Mouse (Mus musculus) testis, postnatal 14 days (tissue): ENCODE results near the gene Acbd4.

Experiments used
- DNase-seq: peaks from one replicate; pipeline ENCODE4 v3.0.0; 2021; ENCODE audit warnings: low spot score

Acbd4 gene

GRCm38 (mm10) chr11:103093306-103093705 lies 8.2 kb upstream of the Acbd4 start:
- no peak for DNase-seq

DNA sequence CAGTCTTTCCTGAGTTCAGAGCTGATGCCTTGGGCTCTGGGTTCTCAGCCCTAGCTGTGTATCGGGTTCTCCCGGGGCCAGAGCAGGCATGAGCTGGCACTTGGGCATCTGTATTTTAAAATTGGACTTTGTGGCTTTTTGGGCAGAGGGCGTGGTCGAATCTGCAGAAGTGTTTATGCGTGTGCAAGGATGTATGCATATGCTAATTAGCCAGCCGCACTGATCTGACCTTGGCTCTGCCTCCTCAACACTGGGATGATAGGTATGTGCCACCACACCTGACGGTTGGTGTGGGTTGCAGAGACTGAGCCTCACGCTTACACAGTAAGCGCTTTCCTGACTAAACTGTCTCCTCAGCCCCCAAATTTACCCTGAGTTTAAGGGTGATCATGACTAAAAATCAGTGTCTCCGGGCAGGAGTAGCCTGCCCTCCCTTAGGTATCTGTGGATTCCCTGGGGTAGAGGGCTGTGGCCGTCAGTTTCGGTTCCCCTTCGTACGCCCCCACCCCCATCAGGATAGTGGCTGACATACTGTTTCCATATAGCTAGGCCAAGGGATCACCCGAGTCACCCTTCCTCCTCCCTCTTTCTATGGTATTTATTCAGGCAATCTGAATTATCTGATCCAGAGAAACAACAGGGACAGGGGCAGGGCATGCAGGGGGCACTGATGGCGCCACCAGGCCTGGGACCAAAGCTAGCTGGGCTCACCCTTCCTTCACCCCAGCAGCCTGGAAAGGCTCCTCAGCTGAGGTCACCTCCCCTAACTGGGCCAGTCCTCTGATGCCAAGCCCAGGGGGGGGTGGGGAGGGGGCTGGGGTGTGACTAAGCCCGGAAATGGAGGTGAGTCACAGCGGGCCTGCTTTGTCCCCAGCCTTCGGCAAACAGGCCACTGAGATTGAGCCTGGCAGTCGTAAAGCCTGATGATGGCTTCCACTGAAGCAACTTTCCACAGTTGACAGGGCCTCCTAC lies 7.3 kb upstream of the Acbd4 start:
- DNase-seq: no peak

- no peak for DNase-seq
Observed at GRCm38 (mm10) chr11:103095107-103095670, 6.3 kb upstream of the Acbd4 start.

- no peak for DNase-seq
Observed at GRCm38 (mm10) chr11:103095801-103096200, 5.7 kb upstream of the Acbd4 start.

- no peak for DNase-seq
Observed at GRCm38 (mm10) chr11:103096979-103097894, 4.2 kb upstream of the Acbd4 start.

- peak; percentile 55 for DNase-seq
Observed at GRCm38 (mm10) chr11:103098531-103099190, 2.8 kb upstream of the Acbd4 start.

- DNase-seq: no peak
Observed at GRCm38 (mm10) chr11:103099352-103099940, 2.0 kb upstream of the Acbd4 start.

DNA sequence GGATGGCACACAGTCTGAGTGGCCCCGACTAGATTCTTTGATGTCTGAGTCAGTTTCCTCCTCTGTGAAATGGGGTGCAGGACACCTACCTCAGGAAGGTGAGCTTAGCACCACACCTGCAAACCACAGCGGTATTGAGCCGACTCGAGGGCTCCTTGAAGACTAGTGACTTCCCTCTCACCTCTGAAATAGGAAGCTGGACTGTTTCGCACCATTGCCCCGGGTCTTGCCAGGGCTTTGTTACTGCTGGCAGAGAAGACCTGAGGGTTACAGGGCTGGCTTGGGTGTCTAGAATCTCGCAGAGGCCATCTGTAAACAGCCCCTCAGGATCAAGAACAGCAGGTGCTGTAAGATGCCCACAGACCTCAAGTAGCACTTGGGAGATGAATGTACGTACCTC lies 1.1 kb upstream of the Acbd4 start:
- DNase-seq: no peak

DNA sequence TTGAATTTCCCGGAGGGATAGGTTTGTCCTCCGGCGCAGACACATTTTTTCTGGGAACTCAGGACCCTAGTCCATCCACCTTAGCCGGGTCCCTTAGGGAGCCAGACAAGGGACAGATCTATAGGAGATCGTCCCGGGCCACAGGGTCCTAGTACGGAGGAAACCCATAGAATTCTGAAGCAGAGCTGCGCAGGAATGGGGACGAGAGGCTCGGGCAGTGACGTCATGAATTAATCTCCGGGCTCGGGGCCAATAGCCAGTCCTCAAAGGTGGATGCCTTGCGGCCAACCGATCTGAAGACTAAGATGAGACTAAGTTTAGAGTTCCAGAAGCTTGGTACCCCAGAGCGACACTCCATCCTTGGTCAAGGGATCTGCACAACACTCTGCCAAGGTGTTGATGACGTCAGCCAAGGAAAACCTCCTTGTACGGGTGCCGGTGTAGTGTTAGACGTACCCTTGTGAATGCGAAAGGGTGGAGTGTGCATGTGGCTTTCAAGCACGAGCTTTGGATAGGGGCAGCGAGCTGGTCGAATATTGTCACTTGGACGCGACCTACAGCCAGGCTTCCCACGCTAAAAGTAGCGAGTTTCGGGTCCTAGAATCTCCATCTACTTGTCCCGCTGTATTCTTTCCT lies 502 bp downstream of the Acbd4 start:
- peak; percentile 61 for DNase-seq

GRCm38 (mm10) chr11:103102725-103103349 lies 1.4 kb downstream of the Acbd4 start:
- peak; percentile 91 for DNase-seq

DNA sequence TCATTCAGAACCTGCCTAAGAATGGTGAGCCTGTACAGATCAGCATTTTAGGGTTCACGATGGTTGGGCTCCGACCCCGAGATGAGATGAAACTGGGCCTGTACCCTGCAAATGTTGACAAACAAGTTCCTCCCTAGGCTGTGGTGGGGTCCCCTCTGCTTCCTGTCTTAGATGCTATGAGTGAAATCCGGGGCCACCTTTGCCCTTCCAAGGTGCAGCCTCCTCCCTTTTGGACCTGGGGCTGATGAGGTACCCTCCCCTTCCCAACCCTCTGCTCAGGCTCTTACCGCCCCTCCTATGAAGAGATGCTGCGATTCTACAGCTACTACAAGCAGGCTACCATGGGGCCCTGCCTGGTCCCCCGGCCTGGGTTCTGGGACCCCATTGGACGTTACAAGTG lies 2.1 kb downstream of the Acbd4 start:
- DNase-seq: no peak

GRCm38 (mm10) chr11:103104469-103104868 lies 3.0 kb downstream of the Acbd4 start:
- DNase-seq: no peak

GRCm38 (mm10) chr11:103105180-103105725 lies 3.8 kb downstream of the Acbd4 start:
- no peak for DNase-seq

DNA sequence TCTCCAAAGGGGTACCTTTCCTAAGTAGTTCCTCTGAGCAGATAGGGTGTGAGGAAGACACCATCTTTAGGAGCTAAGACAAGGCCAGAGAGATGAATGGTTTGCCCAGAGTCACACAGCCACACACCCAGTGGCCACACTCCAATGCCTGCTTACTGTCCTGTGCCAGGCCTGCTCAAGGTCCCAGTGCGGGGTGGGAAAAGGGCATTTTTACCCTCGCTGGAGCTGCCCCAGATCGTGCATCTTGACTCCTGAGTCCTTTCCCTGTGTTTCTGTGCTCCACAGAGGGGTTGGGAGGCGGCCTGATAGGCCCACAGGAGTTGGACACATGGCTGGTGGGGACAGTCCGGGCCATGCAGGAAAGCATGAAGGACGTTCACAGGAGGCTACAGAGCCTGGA lies 4.3 kb downstream of the Acbd4 start:
- DNase-seq: no peak

- DNase-seq: no peak
Observed at GRCm38 (mm10) chr11:103106386-103106785, 4.9 kb downstream of the Acbd4 start.

DNA sequence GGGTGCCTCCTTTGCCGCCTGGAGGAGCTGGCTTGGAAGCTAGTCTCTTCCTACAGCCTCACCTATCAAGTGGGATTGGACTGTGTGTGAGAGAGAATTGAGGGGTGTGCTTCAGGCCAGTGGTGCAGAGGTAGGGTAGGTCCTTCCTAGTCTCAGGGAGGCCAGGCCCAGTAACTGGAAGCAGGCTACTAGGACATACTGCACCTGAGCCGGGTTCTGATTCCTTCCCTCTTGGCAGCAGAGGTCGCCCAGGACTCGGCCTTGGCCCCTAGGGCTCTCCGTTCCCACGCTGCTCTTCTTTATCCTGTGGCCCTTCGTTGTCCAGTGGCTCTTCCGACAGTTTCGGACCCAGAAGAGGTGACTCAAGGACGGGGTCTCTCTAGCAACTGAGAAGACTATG lies 9.8 kb downstream of the Acbd4 start:
- DNase-seq: peak; percentile 51

DNA sequence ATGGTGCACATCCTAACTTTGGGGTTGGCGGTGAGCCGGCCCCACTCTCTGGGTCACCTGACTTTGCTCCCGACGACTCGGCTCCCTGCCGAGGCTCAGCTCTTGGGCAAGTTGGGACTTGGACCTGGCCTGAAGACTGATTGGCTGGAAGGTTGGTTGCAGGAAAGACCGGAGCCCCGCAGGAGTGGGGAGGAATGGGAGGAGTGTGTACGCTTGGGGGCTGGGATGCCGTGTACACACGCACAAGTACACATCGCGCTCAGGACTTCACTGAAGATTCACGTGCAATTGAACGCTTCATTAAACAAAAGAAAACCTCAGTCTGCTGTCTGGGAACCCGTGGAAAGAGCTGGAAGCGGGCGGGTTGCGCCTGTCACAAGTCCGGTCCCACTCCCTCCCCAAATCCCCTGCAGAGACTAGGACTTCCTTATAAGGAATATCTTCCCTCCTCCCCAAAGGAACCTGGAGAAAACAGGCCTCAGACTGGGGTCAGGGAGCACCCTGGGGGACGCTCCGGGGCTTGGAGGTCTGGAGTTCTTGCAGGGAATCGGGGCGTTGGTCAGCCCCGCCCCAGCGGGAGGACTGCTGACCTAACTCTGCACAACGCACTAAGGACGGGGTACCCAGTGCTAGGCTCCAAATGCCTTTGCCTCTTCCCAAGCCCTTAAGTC lies 10.5 kb downstream of the Acbd4 start:
- DNase-seq: peak; percentile 82

DNA sequence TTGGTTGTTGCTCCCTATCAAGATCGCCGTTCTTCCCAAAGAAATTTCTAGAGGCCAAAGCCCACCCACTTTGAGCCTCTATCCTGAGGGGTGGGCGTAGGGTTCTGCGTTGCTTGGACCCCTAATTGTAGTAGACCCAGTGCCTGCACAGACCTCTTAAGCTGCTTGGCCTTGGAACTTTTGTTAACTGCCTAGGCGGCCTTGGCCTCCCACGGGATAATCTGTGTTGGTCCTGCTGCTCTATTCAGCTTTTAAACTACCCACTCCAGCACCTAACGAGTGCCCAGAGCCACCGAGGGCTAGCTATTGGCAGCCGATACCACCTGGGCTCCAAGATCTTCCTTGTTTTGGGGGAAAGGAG lies 11.1 kb downstream of the Acbd4 start:
- DNase-seq: peak; percentile 49

- no peak for DNase-seq
Observed at GRCm38 (mm10) chr11:103113005-103113404, 11.5 kb downstream of the Acbd4 start.

DNA sequence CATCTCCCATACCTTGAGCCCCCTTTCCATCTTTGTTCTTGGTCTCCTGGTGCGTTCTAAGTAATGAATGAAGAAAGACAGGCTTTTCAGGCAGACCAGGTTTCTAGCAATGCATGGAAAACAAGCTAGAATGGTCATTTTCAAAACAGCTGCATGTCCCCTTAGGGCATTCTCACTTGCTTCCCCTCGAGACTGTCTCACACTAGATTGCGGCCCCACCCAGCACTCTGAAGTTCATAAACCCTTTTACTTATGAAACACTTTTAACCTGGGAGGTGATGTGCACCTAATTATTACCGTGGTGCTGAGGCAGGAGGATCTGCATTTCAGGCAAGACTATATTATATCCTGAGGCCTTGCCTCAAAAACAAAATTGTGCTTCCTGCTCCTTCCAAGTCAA lies 12.3 kb downstream of the Acbd4 start:
- no peak for DNase-seq
